Mouse (Mus musculus) MEL (cell line): ENCODE measurements at regions not wholly inside any gene's neighbourhood (a gene's known extent, or its start where the extent isn't known, plus 50 kb on each side); places are given as distances from the start of the nearest gene placed in this dataset.

Experiments
- DNase-seq: peaks from one replicate; pipeline ENCODE4 v3.0.0; 2011; ENCODE audit warnings: low read depth, low spot score
- H3K27ac ChIP-seq: 2 replicates; pipeline ENCODE4 v1.5.1; 2012; ENCODE audit warnings: low read depth, mild to moderate bottlenecking, control low read depth, low read length, moderate library complexity; ENCODE audit not compliant: control insufficient read depth
- H3K27me3 ChIP-seq, 2 experiments: fragments of 150-350 bp in 1 of 2; sonication (generic) in 1 of 2; 2 replicates each; pipeline ENCODE4 v1.6.1; 2012; ENCODE audit warnings: low read length in 2 of 2, mild to moderate bottlenecking in 2 of 2, improper control_type of control experiment in 1 of 2, moderate library complexity in 1 of 2; ENCODE audit not compliant: insufficient read depth in 2 of 2, control insufficient read depth in 1 of 2
- H3K36me3 ChIP-seq, 2 experiments: 2 replicates each; pipeline ENCODE4 v1.6.1; 2012 to 2014; ENCODE audit warnings: low read length in 2 of 2, improper control_type of control experiment in 1 of 2, inconsistent platforms in 1 of 2, mild to moderate bottlenecking in 1 of 2; ENCODE audit not compliant: insufficient read depth in 2 of 2, control insufficient read depth in 1 of 2
- H3K4me1 ChIP-seq, 2 experiments: fragments of 150-350 bp in 1 of 2; sonication (generic) in 1 of 2; 2 replicates each; pipeline ENCODE4 v1.6.1; 2012; ENCODE audit warnings: low read length in 2 of 2, improper control_type of control experiment in 1 of 2, mild to moderate bottlenecking in 1 of 2; ENCODE audit not compliant: insufficient read depth in 2 of 2, control insufficient read depth in 1 of 2
- H3K4me3 ChIP-seq, 2 experiments: fragments of 150-350 bp in 1 of 2; sonication (generic) in 1 of 2; 2 replicates each; pipeline ENCODE4 v1.5.1; 2012; ENCODE audit warnings: low read depth in 2 of 2, low read length in 2 of 2, mild to moderate bottlenecking in 2 of 2, moderate library complexity in 2 of 2, control low read depth in 1 of 2, improper control_type of control experiment in 1 of 2; ENCODE audit not compliant: control insufficient read depth in 1 of 2, insufficient read depth in 1 of 2
- H3K79me2 ChIP-seq: 2 replicates; pipeline ENCODE4 v1.6.1; 2012; ENCODE audit warnings: mild to moderate bottlenecking, low read length, moderate library complexity; ENCODE audit not compliant: control insufficient read depth, poor library complexity, insufficient read depth
- H3K9ac ChIP-seq: 2 replicates; pipeline ENCODE4 v1.6.1; 2012; ENCODE audit warnings: low read depth, mild to moderate bottlenecking, control low read depth, low read length, moderate library complexity; ENCODE audit not compliant: control insufficient read depth, poor library complexity, severe bottlenecking
- H3K9me3 ChIP-seq: fragments of 150-350 bp; sonication (generic); replicated peaks from 2 replicates; pipeline ENCODE4 v1.6.1; 2012; ENCODE audit warnings: mild to moderate bottlenecking, low read length, improper control_type of control experiment, moderate library complexity; ENCODE audit not compliant: insufficient read depth
- BHLHE40 ChIP-seq: IDR thresholded peaks from 2 replicates; pipeline ENCODE4 v1.6.1; 2012; ENCODE audit warnings: low read depth, mild to moderate bottlenecking, inconsistent platforms, low read length, improper control_type of control experiment, borderline replicate concordance
- CHD2 ChIP-seq: IDR thresholded peaks from 2 replicates; pipeline ENCODE4 v1.6.1; 2011; ENCODE audit warnings: low read length, improper control_type of control experiment
- CTCF ChIP-seq, 3 experiments: IDR thresholded peaks in 2 of 3; conservative IDR thresholded peaks in 1 of 3; 2 replicates each; pipeline ENCODE4 v1.5.1; 2011 to 2012; ENCODE audit warnings: low read length in 3 of 3, low read depth in 2 of 3, mild to moderate bottlenecking in 2 of 3, improper control_type of control experiment in 1 of 3, inconsistent platforms in 1 of 3, mixed read lengths in 1 of 3, moderate library complexity in 1 of 3; ENCODE audit not compliant: control insufficient read depth in 1 of 3, insufficient read depth in 1 of 3, poor library complexity in 1 of 3, severe bottlenecking in 1 of 3
- E2F4 ChIP-seq: IDR thresholded peaks from 2 replicates; pipeline ENCODE4 v1.6.1; 2011; ENCODE audit warnings: low read depth, low read length, improper control_type of control experiment, borderline replicate concordance
- EP300 ChIP-seq, 2 experiments: IDR thresholded peaks; 2 replicates each; pipeline ENCODE4 v1.6.1; 2011; ENCODE audit warnings: improper control_type of control experiment in 2 of 2, low read length in 2 of 2, low read depth in 1 of 2, mild to moderate bottlenecking in 1 of 2
- ETS1 ChIP-seq: IDR thresholded peaks from 2 replicates; pipeline ENCODE4 v1.6.1; 2012; ENCODE audit warnings: low read depth, mild to moderate bottlenecking, inconsistent platforms, low read length, improper control_type of control experiment, moderate library complexity
- GABPA ChIP-seq: IDR thresholded peaks from 2 replicates; pipeline ENCODE4 v1.6.1; 2012; ENCODE audit warnings: low read depth, mild to moderate bottlenecking, inconsistent platforms, low read length, improper control_type of control experiment, moderate library complexity
- GATA1 ChIP-seq: IDR thresholded peaks from 2 replicates; pipeline ENCODE4 v1.6.1; 2011; ENCODE audit warnings: low read depth, low read length, improper control_type of control experiment
- HCFC1 ChIP-seq: IDR thresholded peaks from 2 replicates; pipeline ENCODE4 v1.6.1; 2012; ENCODE audit warnings: low read depth, mild to moderate bottlenecking, inconsistent platforms, low read length, improper control_type of control experiment, moderate library complexity
- JUND ChIP-seq: IDR thresholded peaks from 2 replicates; pipeline ENCODE4 v1.6.1; 2011; ENCODE audit warnings: low read depth, mild to moderate bottlenecking, improper control_type of control experiment, low read length
- MAFK ChIP-seq: IDR thresholded peaks from 2 replicates; pipeline ENCODE4 v1.6.1; 2011; ENCODE audit warnings: low read depth, mild to moderate bottlenecking, low read length, improper control_type of control experiment, borderline replicate concordance
- MAX ChIP-seq: IDR thresholded peaks from 2 replicates; pipeline ENCODE4 v1.6.1; 2011; ENCODE audit warnings: low read length, improper control_type of control experiment
- MAZ ChIP-seq: IDR thresholded peaks from 2 replicates; pipeline ENCODE4 v1.6.1; 2012; ENCODE audit warnings: low read depth, mild to moderate bottlenecking, inconsistent platforms, low read length, improper control_type of control experiment
- MEF2A ChIP-seq: IDR thresholded peaks from 2 replicates; pipeline ENCODE4 v1.6.1; 2014; ENCODE audit warnings: low read depth, mild to moderate bottlenecking, inconsistent platforms, low read length, improper control_type of control experiment; ENCODE audit not compliant: poor library complexity, insufficient replicate concordance, severe bottlenecking; ENCODE audit errors: extremely low read depth
- MYB ChIP-seq: IDR thresholded peaks from 2 replicates; pipeline ENCODE4 v1.6.1; 2011; ENCODE audit warnings: mild to moderate bottlenecking, low read depth, low read length, improper control_type of control experiment
- MYC ChIP-seq: IDR thresholded peaks from 2 replicates; pipeline ENCODE4 v1.6.1; 2011; ENCODE audit warnings: low read depth, mild to moderate bottlenecking, low read length, improper control_type of control experiment, moderate library complexity
- RCOR1 ChIP-seq: IDR thresholded peaks from 2 replicates; pipeline ENCODE4 v1.6.1; 2012; ENCODE audit warnings: low read depth, mild to moderate bottlenecking, inconsistent platforms, low read length, improper control_type of control experiment
- SIN3A ChIP-seq: IDR thresholded peaks from 2 replicates; pipeline ENCODE4 v1.6.1; 2012; ENCODE audit warnings: low read length, improper control_type of control experiment, inconsistent platforms
- TBP ChIP-seq: IDR thresholded peaks from 2 replicates; pipeline ENCODE4 v1.8.0; 2011; ENCODE audit warnings: low read depth, low read length, improper control_type of control experiment
- TCF12 ChIP-seq: IDR thresholded peaks from 2 replicates; pipeline ENCODE4 v1.6.1; 2014; ENCODE audit warnings: low read depth, mild to moderate bottlenecking, inconsistent platforms, low read length, improper control_type of control experiment, moderate library complexity
- USF2 ChIP-seq, 2 experiments: IDR thresholded peaks; 2 replicates each; pipeline ENCODE4 v1.6.1; 2011 to 2012; ENCODE audit warnings: improper control_type of control experiment in 2 of 2, low read length in 2 of 2, borderline replicate concordance in 1 of 2, inconsistent platforms in 1 of 2, low read depth in 1 of 2, mild to moderate bottlenecking in 1 of 2; ENCODE audit not compliant: insufficient read depth in 1 of 2

GRCm38 (mm10) chr6:22452203-22452602, 96.2 kb upstream of the Fam3c start:
- no peaks in the 10 kb centered on the region for H3K27me3 ChIP-seq
- TF ChIP-seq E2F4 (no peak), TBP (no peak), MEF2A (no peak), RCOR1 (no peak), MAZ (no peak), MAFK (no peak), MYC (no peak), USF2 (IDR thresholded peaks at IDR 0.05; ENCODE audit: borderline replicate concordance in 1 of 2, insufficient read depth in 1 of 2, low read depth in 1 of 2, low read length in 2 of 2) (no peak), GABPA (no peak), CTCF (IDR thresholded peaks at IDR 0.05 in 2 of 3, conservative IDR thresholded peaks at IDR 0.05 in 1 of 3; ENCODE audit: control insufficient read depth in 1 of 3, insufficient read depth in 1 of 3, low read depth in 2 of 3, low read length in 3 of 3, poor library complexity in 1 of 3, severe bottlenecking in 1 of 3) (no peak), CHD2 (no peak)
- no peak overlapping the region for H3K4me3 ChIP-seq
- no peaks in the 10 kb centered on the region for H3K79me2 ChIP-seq
- peaks cover 0 to 30% of the 10 kb centered on the region in 2 experiments; a peak in 2 of 4 replicates for H3K36me3 ChIP-seq
- H3K9ac ChIP-seq: no peak overlapping the region
- H3K4me1 ChIP-seq: peaks cover 15 to 26% of the 10 kb centered on the region in 2 experiments
- H3K27ac ChIP-seq: no peak overlapping the region
- DNase-seq: peak; percentile 34
- no peaks in the 10 kb centered on the region for H3K9me3 ChIP-seq

DNA sequence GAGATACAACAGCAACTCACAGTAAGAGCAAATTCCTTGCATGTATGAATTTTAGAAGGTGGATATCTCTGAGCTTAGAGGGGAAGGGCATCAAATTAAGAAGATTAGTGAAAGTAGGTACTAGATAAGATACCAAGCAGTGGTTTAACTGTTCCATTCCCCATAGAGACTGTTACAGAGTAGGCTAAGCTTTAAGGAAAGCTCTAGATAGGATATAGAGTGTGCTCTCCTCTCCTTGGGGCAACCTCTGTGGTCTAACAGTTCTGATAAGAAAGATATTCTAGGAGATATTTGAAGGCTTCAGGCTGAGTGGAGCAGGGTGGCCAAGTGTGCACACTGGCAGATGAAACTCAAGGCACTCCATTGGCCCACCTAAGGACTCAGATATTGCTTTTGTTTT, 94.5 kb upstream of the Fam3c start:
- peaks cover 15 to 26% of the 10 kb centered on the region in 2 experiments for H3K4me1 ChIP-seq
- DNase-seq: peak; percentile 49

More for the DNA sequence above, 94.5 kb upstream of the Fam3c start:
- Histone ChIP-seq H3K27me3 (no peaks in the 10 kb centered on the region), H3K9ac (no peak overlapping the region), H3K79me2 (no peaks in the 10 kb centered on the region), H3K27ac (peak overlapping the region; percentile 74), H3K36me3 (peaks cover 0 to 30% of the 10 kb centered on the region in 2 experiments; a peak in 2 of 4 replicates), H3K9me3 (no peaks in the 10 kb centered on the region), H3K4me3 (no peak overlapping the region)
- TF ChIP-seq USF2 (IDR thresholded peaks at IDR 0.05; ENCODE audit: borderline replicate concordance in 1 of 2, insufficient read depth in 1 of 2, low read depth in 1 of 2, low read length in 2 of 2) (no peak), SIN3A (peak; percentile 30; the same call in 1 of the 2 replicates), CTCF (IDR thresholded peaks at IDR 0.05 in 2 of 3, conservative IDR thresholded peaks at IDR 0.05 in 1 of 3; ENCODE audit: control insufficient read depth in 1 of 3, insufficient read depth in 1 of 3, low read depth in 2 of 3, low read length in 3 of 3, poor library complexity in 1 of 3, severe bottlenecking in 1 of 3) (no peak), GATA1 (peak; percentile 71), RCOR1 (peak; percentile 80), MYB (peak; percentile 64), JUND (no peak), HCFC1 (peak; percentile 24; the same call in 1 of the 2 replicates), TCF12 (peak; percentile 61), MAX (no peak), EP300 (IDR thresholded peaks at IDR 0.05; ENCODE audit: low read depth in 1 of 2, low read length in 2 of 2) (peak; percentile 43 to 84), ETS1 (peak; percentile 60), MAFK (0 out of 2 replicates have a peak, but pooled peaks have one; percentile 17), BHLHE40 (peak; percentile 30; the same call in 1 of the 2 replicates), GABPA (no peak)
